Mouse (Mus musculus): ENCODE data around the gene Ehmt1. TPM values are rescaled to one million over a fixed set of nuclear protein-coding genes. Genes with fewer than 3 reads are reported as not detected.

Gene Ehmt1
- polyA plus RNA-seq, 1 experiment from 2014 or later: 12.3 TPM

DNA sequence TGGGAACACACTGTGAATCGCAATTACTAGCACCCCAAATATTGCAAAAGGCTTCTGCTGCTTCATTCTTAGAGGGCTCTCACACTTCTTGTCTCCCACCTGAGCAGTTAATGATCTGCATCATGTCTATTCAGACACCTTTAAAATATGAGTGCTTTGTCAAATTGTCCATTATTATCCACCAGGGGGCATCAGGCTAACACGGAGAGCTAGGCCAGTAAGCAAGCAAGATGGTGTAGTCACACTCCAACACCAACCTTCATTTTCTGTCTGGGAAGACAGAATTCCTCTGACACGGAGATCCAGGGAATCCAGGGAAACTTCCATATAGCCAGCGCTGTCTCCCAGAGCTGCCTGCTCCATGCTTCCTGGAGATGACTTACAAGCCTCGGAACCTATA lies 67.0 kb downstream of the Ehmt1 start:
- TF ChIP-seq EP300 (IDR thresholded peaks at IDR 0.05; ENCODE audit: low read depth) (no peak), CTCF (IDR thresholded peaks at IDR 0.05; ENCODE audit: low read depth) (peak; percentile 75)
- Histone ChIP-seq H3K4me1 (ENCODE audit: insufficient read depth) (no peaks in the 10 kb centered on the region), H3K4me2 (ENCODE audit: low read depth, low read length) (no peak overlapping the region), H3K9ac (replicated peaks) (no peak overlapping the region), H3K4me3 (ENCODE audit: low read depth, low read length) (no peak overlapping the region), H3K9me3 (ENCODE audit: low read length) (no peaks in the 10 kb centered on the region), H3K27ac (ENCODE audit: low read depth) (no peak overlapping the region), H3K36me3 (replicated peaks; ENCODE audit: insufficient read depth, low read length) (peaks cover 43% of the 10 kb centered on the region), H3K27me3 (ENCODE audit: insufficient read depth, low read length) (no peaks in the 10 kb centered on the region)
- ATAC-seq (no peak), DNase-seq (no peak)
- WGBS (ENCODE audit: insufficient replicate concordance): 71% methylated on average over 5 of the region's 5 CpGs

DNA sequence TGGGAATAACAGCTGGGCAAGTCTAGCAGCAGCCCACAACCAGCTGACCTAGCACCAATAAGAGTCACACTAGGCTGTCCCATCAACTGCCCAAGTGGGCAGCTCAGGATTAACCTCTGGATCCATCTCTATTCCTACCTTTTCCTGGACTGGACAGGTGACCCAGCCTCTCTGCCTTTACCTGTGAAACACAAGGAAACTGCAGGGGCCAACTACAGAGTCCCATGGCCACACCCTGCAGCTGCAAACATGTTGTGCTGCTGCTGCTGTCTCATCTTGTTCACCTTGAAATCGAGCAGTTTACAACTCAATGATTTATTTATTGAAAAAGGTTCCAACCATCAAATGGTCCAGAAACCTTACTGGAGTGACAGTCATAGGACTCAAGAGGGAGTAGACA lies 72.9 kb downstream of the Ehmt1 start:
- H3K9me3 ChIP-seq (ENCODE audit: low read length): no peaks in the 10 kb centered on the region

DNA sequence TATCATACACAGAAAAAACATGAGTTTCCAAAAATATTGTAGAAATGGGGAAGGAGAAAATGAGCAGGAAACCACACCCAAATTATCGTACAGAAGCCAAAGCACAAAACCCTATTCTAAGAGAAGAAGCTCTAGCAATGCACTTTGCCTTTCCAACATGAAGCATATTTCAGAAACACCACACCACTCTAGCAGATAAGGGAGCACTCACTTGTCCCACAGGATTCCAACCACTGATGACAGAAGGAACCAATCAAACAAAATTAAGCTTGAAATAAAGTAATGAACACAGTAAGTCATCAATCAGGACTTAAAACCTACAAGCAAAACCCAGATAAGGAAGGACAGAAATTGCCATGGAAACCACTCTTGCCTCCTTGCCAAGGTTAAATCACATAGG lies 74.2 kb downstream of the Ehmt1 start:
- DNase-seq: no peak

More for the DNA sequence above, 72.9 kb downstream of the Ehmt1 start:
- TF ChIP-seq CTCF (IDR thresholded peaks at IDR 0.05; ENCODE audit: low read depth): no peak
- no peak for TF ChIP-seq EP300 (IDR thresholded peaks at IDR 0.05; ENCODE audit: low read depth)
- Histone ChIP-seq H3K4me3 (ENCODE audit: low read depth, low read length) (no peak overlapping the region), H3K4me1 (ENCODE audit: insufficient read depth) (no peaks in the 10 kb centered on the region), H3K9ac (replicated peaks) (no peak overlapping the region), H3K27ac (ENCODE audit: low read depth) (no peak overlapping the region), H3K4me2 (ENCODE audit: low read depth, low read length) (no peak overlapping the region), H3K36me3 (replicated peaks; ENCODE audit: insufficient read depth, low read length) (peaks cover 29% of the 10 kb centered on the region), H3K27me3 (ENCODE audit: insufficient read depth, low read length) (no peaks in the 10 kb centered on the region)
- ATAC-seq (no peak), DNase-seq (no peak)
- WGBS (ENCODE audit: insufficient replicate concordance): 64% methylated on average over 1 of the region's 1 CpGs

GRCm38 (mm10) chr2:24830614-24831013 lies 88.8 kb downstream of the Ehmt1 start:
- H3K27me3 ChIP-seq (ENCODE audit: insufficient read depth, low read length): no peaks in the 10 kb centered on the region
- no peak overlapping the region for H3K9ac ChIP-seq (replicated peaks)
- no peak overlapping the region for H3K4me2 ChIP-seq (ENCODE audit: low read depth, low read length)
- no peak overlapping the region for H3K27ac ChIP-seq (ENCODE audit: low read depth)
- H3K4me3 ChIP-seq (ENCODE audit: low read depth, low read length): no peak overlapping the region
- H3K9me3 ChIP-seq (ENCODE audit: low read length): no peaks in the 10 kb centered on the region
- peaks cover 38% of the 10 kb centered on the region for H3K36me3 ChIP-seq (replicated peaks; ENCODE audit: insufficient read depth, low read length)
- DNase-seq: no peak
- H3K4me1 ChIP-seq (ENCODE audit: insufficient read depth): no peaks in the 10 kb centered on the region
- TF ChIP-seq CTCF (IDR thresholded peaks at IDR 0.05; ENCODE audit: low read depth): no peak
- WGBS (ENCODE audit: insufficient replicate concordance): 64% methylated on average over 3 of the region's 3 CpGs
- peak; percentile 78 for ATAC-seq

More for the DNA sequence above, 74.2 kb downstream of the Ehmt1 start:
- no peak overlapping the region for H3K27ac ChIP-seq (ENCODE audit: low read depth)
- H3K4me1 ChIP-seq (ENCODE audit: insufficient read depth): no peaks in the 10 kb centered on the region
- H3K4me2 ChIP-seq (ENCODE audit: low read depth, low read length): no peak overlapping the region
- H3K9ac ChIP-seq (replicated peaks): no peak overlapping the region
- no peaks in the 10 kb centered on the region for H3K27me3 ChIP-seq (ENCODE audit: insufficient read depth, low read length)
- TF ChIP-seq EP300 (IDR thresholded peaks at IDR 0.05; ENCODE audit: low read depth): no peak
- no peak for TF ChIP-seq CTCF (IDR thresholded peaks at IDR 0.05; ENCODE audit: low read depth)
- peaks cover 29% of the 10 kb centered on the region for H3K36me3 ChIP-seq (replicated peaks; ENCODE audit: insufficient read depth, low read length)
- 50% methylated on average over 1 of the region's 1 CpGs for WGBS (ENCODE audit: insufficient replicate concordance)
- no peak overlapping the region for H3K4me3 ChIP-seq (ENCODE audit: low read depth, low read length)
- no peaks in the 10 kb centered on the region for H3K9me3 ChIP-seq (ENCODE audit: low read length)
- no peak for ATAC-seq

- TF ChIP-seq CTCF (IDR thresholded peaks at IDR 0.05; ENCODE audit: low read depth): no peak
- TF ChIP-seq EP300 (IDR thresholded peaks at IDR 0.05; ENCODE audit: low read depth): no peak
Measured at GRCm38 (mm10) chr2:24809746-24810145, 109.7 kb downstream of the Ehmt1 start.

DNA sequence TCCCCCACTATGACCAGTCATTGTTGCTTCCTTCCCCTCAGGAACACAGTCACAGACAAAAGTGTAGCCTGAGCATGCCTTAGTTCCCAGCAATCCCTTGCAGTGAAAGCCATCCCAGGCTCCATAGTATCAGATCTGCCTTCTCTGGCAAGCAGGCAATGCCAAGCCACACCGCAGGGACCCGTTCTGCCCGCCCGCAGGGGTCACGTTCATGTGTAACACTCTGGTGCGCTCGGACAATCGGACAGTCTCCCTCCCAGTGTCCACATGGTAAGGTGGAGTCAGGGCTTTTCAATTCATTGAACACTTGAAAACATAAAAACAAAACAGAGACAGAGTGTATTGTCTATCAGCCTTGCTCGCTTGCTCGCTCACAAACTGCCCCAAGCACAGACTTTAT lies 111.7 kb downstream of the Ehmt1 start:
- no peaks in the 10 kb centered on the region for H3K4me1 ChIP-seq (ENCODE audit: insufficient read depth)
- H3K4me2 ChIP-seq (ENCODE audit: low read depth, low read length): no peak overlapping the region
- WGBS (ENCODE audit: insufficient replicate concordance): 93% methylated on average over 10 of the region's 10 CpGs
- ATAC-seq: no peak
- no peak overlapping the region for H3K9ac ChIP-seq (replicated peaks)
- TF ChIP-seq CTCF (IDR thresholded peaks at IDR 0.05; ENCODE audit: low read depth): no peak
- TF ChIP-seq EP300 (IDR thresholded peaks at IDR 0.05; ENCODE audit: low read depth): no peak
- H3K36me3 ChIP-seq (replicated peaks; ENCODE audit: insufficient read depth, low read length): peaks cover 58% of the 10 kb centered on the region
- H3K4me3 ChIP-seq (ENCODE audit: low read depth, low read length): no peak overlapping the region
- H3K27me3 ChIP-seq (ENCODE audit: insufficient read depth, low read length): no peaks in the 10 kb centered on the region
- H3K9me3 ChIP-seq (ENCODE audit: low read length): no peaks in the 10 kb centered on the region
- H3K27ac ChIP-seq (ENCODE audit: low read depth): no peak overlapping the region
- no peak for DNase-seq

More at GRCm38 (mm10) chr2:24809746-24810145, 109.7 kb downstream of the Ehmt1 start:
- Histone ChIP-seq H3K9ac (replicated peaks) (no peak overlapping the region), H3K4me2 (ENCODE audit: low read depth, low read length) (no peak overlapping the region), H3K4me1 (ENCODE audit: insufficient read depth) (no peaks in the 10 kb centered on the region), H3K36me3 (replicated peaks; ENCODE audit: insufficient read depth, low read length) (peaks cover 51% of the 10 kb centered on the region), H3K27me3 (ENCODE audit: insufficient read depth, low read length) (no peaks in the 10 kb centered on the region), H3K4me3 (ENCODE audit: low read depth, low read length) (no peak overlapping the region), H3K9me3 (ENCODE audit: low read length) (no peaks in the 10 kb centered on the region), H3K27ac (ENCODE audit: low read depth) (no peak overlapping the region)
- DNase-seq (no peak), ATAC-seq (no peak)
- 57% methylated on average over 3 of the region's 3 CpGs for WGBS (ENCODE audit: insufficient replicate concordance)

DNA sequence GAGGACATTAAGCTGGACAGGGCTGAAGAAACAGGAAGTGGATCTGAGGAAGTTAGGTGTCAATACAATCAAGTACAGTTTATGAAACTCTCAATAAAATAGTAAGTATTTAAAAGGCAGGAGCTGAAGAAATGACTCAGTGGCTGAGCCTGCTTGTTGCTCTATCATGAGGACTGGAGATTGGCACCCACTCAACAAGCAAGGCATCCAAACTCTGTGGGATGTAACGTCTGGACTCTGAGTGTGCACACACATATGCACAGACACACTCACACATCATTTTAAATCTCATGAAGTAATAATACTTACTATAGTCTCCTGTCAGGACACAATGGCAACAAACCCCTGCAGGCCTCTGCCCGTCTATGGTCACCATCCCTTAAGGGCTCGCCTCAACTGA lies 112.4 kb downstream of the Ehmt1 start:
- H3K4me1 ChIP-seq (ENCODE audit: insufficient read depth): no peaks in the 10 kb centered on the region
- no peak overlapping the region for H3K27ac ChIP-seq (ENCODE audit: low read depth)
- H3K27me3 ChIP-seq (ENCODE audit: insufficient read depth, low read length): no peaks in the 10 kb centered on the region
- TF ChIP-seq CTCF (IDR thresholded peaks at IDR 0.05; ENCODE audit: low read depth): no peak
- H3K4me3 ChIP-seq (ENCODE audit: low read depth, low read length): no peak overlapping the region
- DNase-seq (no peak), ATAC-seq (no peak)
- no peak overlapping the region for H3K9ac ChIP-seq (replicated peaks)
- 86% methylated on average over 3 of the region's 3 CpGs for WGBS (ENCODE audit: insufficient replicate concordance)
- H3K36me3 ChIP-seq (replicated peaks; ENCODE audit: insufficient read depth, low read length): peaks cover 54% of the 10 kb centered on the region
- H3K4me2 ChIP-seq (ENCODE audit: low read depth, low read length): no peak overlapping the region
- H3K9me3 ChIP-seq (ENCODE audit: low read length): no peaks in the 10 kb centered on the region

Measured in liver, postnatal 0 days (tissue).